Mouse (Mus musculus) adrenal gland, adult (tissue): ENCODE data around the gene Atp6v0a4.

Experiments
- DNase-seq, 2 experiments: peaks; one replicate each; pipeline ENCODE4 v3.0.0; 2022 to 2023; ENCODE audit warnings: low spot score in 1 of 2; ENCODE audit not compliant: inconsistent age in 2 of 2

Atp6v0a4 gene

GRCm38 (mm10) chr6:38081727-38082341 is 42.6 kb downstream of the Atp6v0a4 start:
- DNase-seq = no peak

- DNase-seq = no peak
Measured at GRCm38 (mm10) chr6:38080364-38080763, 44.0 kb downstream of the Atp6v0a4 start.

- no peak for DNase-seq
Measured at GRCm38 (mm10) chr6:38073592-38073991, 50.8 kb downstream of the Atp6v0a4 start.

- DNase-seq = no peak
Measured at GRCm38 (mm10) chr6:38072137-38072796, 52.1 kb downstream of the Atp6v0a4 start.

- no peak for DNase-seq
Measured at GRCm38 (mm10) chr6:38071256-38071655, 53.1 kb downstream of the Atp6v0a4 start.

- DNase-seq = peak; percentile 48 to 83
Measured at GRCm38 (mm10) chr6:38066215-38066614, 58.2 kb downstream of the Atp6v0a4 start.

- DNase-seq = no peak
Measured at GRCm38 (mm10) chr6:38065501-38066122, 58.8 kb downstream of the Atp6v0a4 start.

GRCm38 (mm10) chr6:38065122-38065500 is 59.3 kb downstream of the Atp6v0a4 start:
- no peak for DNase-seq

- DNase-seq = no peak
Measured at GRCm38 (mm10) chr6:38064621-38065020, 59.8 kb downstream of the Atp6v0a4 start.

GRCm38 (mm10) chr6:38058805-38059204 is 65.6 kb downstream of the Atp6v0a4 start:
- no peak for DNase-seq

GRCm38 (mm10) chr6:38055471-38056330 is 68.7 kb downstream of the Atp6v0a4 start:
- DNase-seq = peak in 1 of 2 experiments; percentile 54

GRCm38 (mm10) chr6:38049601-38050000 is 74.8 kb downstream of the Atp6v0a4 start:
- DNase-seq = no peak

GRCm38 (mm10) chr6:38048800-38049561 is 75.4 kb downstream of the Atp6v0a4 start:
- DNase-seq = peak in 1 of 2 experiments; percentile 45

GRCm38 (mm10) chr6:38048003-38048402 is 76.4 kb downstream of the Atp6v0a4 start:
- DNase-seq = peak in 1 of 2 experiments; percentile 65

GRCm38 (mm10) chr6:38046838-38047237 is 77.5 kb downstream of the Atp6v0a4 start, which contains the start of gene Svopl:
Svopl (minus strand) TSS chr6:38046996.
- DNase-seq = no peak

- DNase-seq = no peak
Measured at GRCm38 (mm10) chr6:38032801-38033566, 91.4 kb downstream of the Atp6v0a4 start.

GRCm38 (mm10) chr6:38031924-38032540 is 92.4 kb downstream of the Atp6v0a4 start:
- peak in 1 of 2 experiments; percentile 38 for DNase-seq

GRCm38 (mm10) chr6:38028205-38028604 is 96.2 kb downstream of the Atp6v0a4 start:
- no peak for DNase-seq

GRCm38 (mm10) chr6:38027771-38028170 is 96.6 kb downstream of the Atp6v0a4 start:
- DNase-seq = no peak
